Mouse (Mus musculus): Measurements from ENCODE around the gene Ccr8. TPM values are rescaled to one million over a fixed set of nuclear protein-coding genes. Genes with fewer than 3 reads are reported as not detected.

Ccr8 gene
- polyA plus RNA-seq, 1 experiment from 2014 or later = 0.23 TPM

GRCm38 (mm10) chr9:120118212-120118611 is 26.3 kb downstream of the Ccr8 start:
- Histone ChIP-seq H3K27ac (ENCODE audit: low read length) (no peak overlapping the region), H3K4me1 (ENCODE audit: insufficient read depth, low read depth, low read length) (no peaks in the 10 kb centered on the region), H3K9me3 (ENCODE audit: low read length) (no peaks in the 10 kb centered on the region), H3K27me3 (replicated peaks; ENCODE audit: insufficient read depth, low read length) (no peaks in the 10 kb centered on the region), H3K36me3 (ENCODE audit: insufficient read depth, low read length) (peaks cover 33% of the 10 kb centered on the region), H3K4me3 (ENCODE audit: low read depth, low read length) (no peak overlapping the region), H3K9ac (replicated peaks; ENCODE audit: low read depth) (no peak overlapping the region), H3K4me2 (replicated peaks; ENCODE audit: low read depth, low read length) (no peak overlapping the region)
- no peak for DNase-seq (ENCODE audit: low spot score)
- ATAC-seq = no peak
- WGBS = 81% methylated on average over 4 of the region's 4 CpGs
- TF ChIP-seq CTCF (IDR thresholded peaks at IDR 0.05) (no peak), EP300 (IDR thresholded peaks at IDR 0.05) (no peak)

GRCm38 (mm10) chr9:120120503-120120902 is 28.6 kb downstream of the Ccr8 start:
- DNase-seq (ENCODE audit: low spot score) (no peak), ATAC-seq (no peak)
- no peak overlapping the region for H3K4me2 ChIP-seq (replicated peaks; ENCODE audit: low read depth, low read length)
- TF ChIP-seq CTCF (IDR thresholded peaks at IDR 0.05) (no peak), EP300 (IDR thresholded peaks at IDR 0.05) (no peak)
- no peaks in the 10 kb centered on the region for H3K4me1 ChIP-seq (ENCODE audit: insufficient read depth, low read depth, low read length)
- no peaks in the 10 kb centered on the region for H3K27me3 ChIP-seq (replicated peaks; ENCODE audit: insufficient read depth, low read length)
- H3K27ac ChIP-seq (ENCODE audit: low read length) = no peak overlapping the region
- H3K36me3 ChIP-seq (ENCODE audit: insufficient read depth, low read length) = peaks cover 33% of the 10 kb centered on the region
- H3K9me3 ChIP-seq (ENCODE audit: low read length) = no peaks in the 10 kb centered on the region
- WGBS = 93% methylated on average over 7 of the region's 7 CpGs
- no peak overlapping the region for H3K9ac ChIP-seq (replicated peaks; ENCODE audit: low read depth)
- H3K4me3 ChIP-seq (ENCODE audit: low read depth, low read length) = no peak overlapping the region

- no peak for ATAC-seq
- no peak overlapping the region; the same call in 1 of the 2 replicates for H3K9ac ChIP-seq (replicated peaks; ENCODE audit: low read depth)
- no peaks in the 10 kb centered on the region for H3K27me3 ChIP-seq (replicated peaks; ENCODE audit: insufficient read depth, low read length)
- 47% methylated on average over 11 of the region's 11 CpGs for WGBS
- H3K9me3 ChIP-seq (ENCODE audit: low read length) = no peaks in the 10 kb centered on the region
- TF ChIP-seq CTCF (IDR thresholded peaks at IDR 0.05) = no peak
- TF ChIP-seq EP300 (IDR thresholded peaks at IDR 0.05) = no peak
- peak overlapping the region; percentile 73 for H3K4me2 ChIP-seq (replicated peaks; ENCODE audit: low read depth, low read length)
- H3K4me3 ChIP-seq (ENCODE audit: low read depth, low read length) = peak overlapping the region; percentile 79
- H3K36me3 ChIP-seq (ENCODE audit: insufficient read depth, low read length) = peaks cover 20% of the 10 kb centered on the region
- no peaks in the 10 kb centered on the region for H3K4me1 ChIP-seq (ENCODE audit: insufficient read depth, low read depth, low read length)
- H3K27ac ChIP-seq (ENCODE audit: low read length) = peak overlapping the region; percentile 91
- DNase-seq (ENCODE audit: low spot score) = no peak
Observed at GRCm38 (mm10) chr9:120126868-120127267, 35.0 kb downstream of the Ccr8 start.

- Histone ChIP-seq H3K4me3 (ENCODE audit: low read depth, low read length) (peak within 1 kb of the TSS; percentile 79), H3K4me2 (replicated peaks; ENCODE audit: low read depth, low read length) (peak within 1 kb of the TSS; percentile 73), H3K27me3 (replicated peaks; ENCODE audit: insufficient read depth, low read length) (no peaks in the 10 kb centered on the region), H3K36me3 (ENCODE audit: insufficient read depth, low read length) (peaks cover 19% of the 10 kb centered on the region), H3K4me1 (ENCODE audit: insufficient read depth, low read depth, low read length) (no peaks in the 10 kb centered on the region), H3K9me3 (ENCODE audit: low read length) (no peaks in the 10 kb centered on the region), H3K9ac (replicated peaks; ENCODE audit: low read depth) (peak within 1 kb of the TSS; percentile 90), H3K27ac (ENCODE audit: low read length) (peak within 1 kb of the TSS; percentile 91)
- DNase-seq (ENCODE audit: low spot score) (peak; percentile 99), ATAC-seq (peak; percentile 98)
- no peak for TF ChIP-seq EP300 (IDR thresholded peaks at IDR 0.05)
- TF ChIP-seq CTCF (IDR thresholded peaks at IDR 0.05) = no peak; the same call in 1 of the 2 replicates
- under 1% methylated on average over 69 of the region's 72 CpGs for WGBS
Observed at GRCm38 (mm10) chr9:120127538-120128251, 35.8 kb downstream of the Ccr8 start, which contains the start of gene Rpsa. Rpsa (plus strand) TSS chr9:120127689.

- H3K27ac ChIP-seq (ENCODE audit: low read length) = no peak overlapping the region
- ATAC-seq = no peak
- 46% methylated on average over 10 of the region's 10 CpGs for WGBS
Observed at GRCm38 (mm10) chr9:120129276-120129675, 37.4 kb downstream of the Ccr8 start.

GRCm38 (mm10) chr9:120131784-120132288 is 39.9 kb downstream of the Ccr8 start:
- H3K27me3 ChIP-seq (replicated peaks; ENCODE audit: insufficient read depth, low read length) = no peaks in the 10 kb centered on the region
- no peak overlapping the region for H3K27ac ChIP-seq (ENCODE audit: low read length)
- H3K4me3 ChIP-seq (ENCODE audit: low read depth, low read length) = no peak overlapping the region
- WGBS = 61% methylated on average over 3 of the region's 3 CpGs
- H3K4me1 ChIP-seq (ENCODE audit: insufficient read depth, low read depth, low read length) = no peaks in the 10 kb centered on the region
- no peak overlapping the region for H3K9ac ChIP-seq (replicated peaks; ENCODE audit: low read depth)
- no peak for TF ChIP-seq EP300 (IDR thresholded peaks at IDR 0.05)
- TF ChIP-seq CTCF (IDR thresholded peaks at IDR 0.05) = no peak
- DNase-seq (ENCODE audit: low spot score) (no peak), ATAC-seq (no peak)
- no peaks in the 10 kb centered on the region for H3K9me3 ChIP-seq (ENCODE audit: low read length)
- H3K4me2 ChIP-seq (replicated peaks; ENCODE audit: low read depth, low read length) = no peak overlapping the region
- peaks cover 19% of the 10 kb centered on the region for H3K36me3 ChIP-seq (ENCODE audit: insufficient read depth, low read length)

More at GRCm38 (mm10) chr9:120129276-120129675, 37.4 kb downstream of the Ccr8 start:
- Histone ChIP-seq H3K9ac (replicated peaks; ENCODE audit: low read depth) (no peak overlapping the region), H3K4me3 (ENCODE audit: low read depth, low read length) (no peak overlapping the region), H3K27me3 (replicated peaks; ENCODE audit: insufficient read depth, low read length) (no peaks in the 10 kb centered on the region), H3K4me1 (ENCODE audit: insufficient read depth, low read depth, low read length) (no peaks in the 10 kb centered on the region), H3K9me3 (ENCODE audit: low read length) (no peaks in the 10 kb centered on the region), H3K36me3 (ENCODE audit: insufficient read depth, low read length) (peaks cover 19% of the 10 kb centered on the region), H3K4me2 (replicated peaks; ENCODE audit: low read depth, low read length) (no peak overlapping the region)
- no peak for DNase-seq (ENCODE audit: low spot score)
- no peak for TF ChIP-seq CTCF (IDR thresholded peaks at IDR 0.05)
- TF ChIP-seq EP300 (IDR thresholded peaks at IDR 0.05) = no peak

Measured in lung, postnatal 0 days (tissue).